Mouse (Mus musculus) liver, postnatal 0 days (tissue): ENCODE measurements around the gene Tex2. TPM values are rescaled to one million over a fixed set of nuclear protein-coding genes. Genes with fewer than 3 reads are reported as not detected.
"Not testable (repeated sequence)": the region's sequence is repeated elsewhere in the genome, so short reads cannot be mapped to it uniquely, and the experiment has no call there.

Experiments
- ATAC-seq: fragments of 200-750 bp; cut with Nextera tagmentation; 2 replicates; pipeline ENCODE4 v1.8.0; 2017; ENCODE audit warnings: mild to moderate bottlenecking, moderate library complexity
- DNase-seq: peaks from one replicate; pipeline ENCODE4 v3.0.0-alpha.2; 2016
- H3K27ac ChIP-seq: fragments of 300-500 bp; sonication (generic); 2 replicates; pipeline ENCODE4 v1.5.1; 2014; ENCODE audit warnings: antibody characterized with exemption, moderate library complexity, mild to moderate bottlenecking, low read depth
- H3K27me3 ChIP-seq: fragments of 300-500 bp; sonication (generic); 2 replicates; pipeline ENCODE4 v1.6.1; 2014; ENCODE audit warnings: low read length, control low read depth, mixed read lengths; ENCODE audit not compliant: insufficient read depth
- H3K36me3 ChIP-seq: fragments of 300-500 bp; sonication (generic); replicated peaks from 2 replicates; pipeline ENCODE4 v1.6.1; 2014; ENCODE audit warnings: mild to moderate bottlenecking, control low read depth, low read length, moderate library complexity, mixed read lengths; ENCODE audit not compliant: insufficient read depth
- H3K4me1 ChIP-seq: fragments of 300-500 bp; sonication (generic); 2 replicates; pipeline ENCODE4 v1.6.1; 2014; ENCODE audit warnings: antibody characterized with exemption, mild to moderate bottlenecking, control low read depth; ENCODE audit not compliant: insufficient read depth
- H3K4me2 ChIP-seq: fragments of 300-500 bp; sonication (generic); 2 replicates; pipeline ENCODE4 v1.6.1; 2014; ENCODE audit warnings: low read depth, mild to moderate bottlenecking, low read length, moderate library complexity, mixed read lengths
- H3K4me3 ChIP-seq: fragments of 300-500 bp; sonication (generic); 2 replicates; pipeline ENCODE4 v1.5.1; 2014; ENCODE audit warnings: low read depth, low read length
- H3K9ac ChIP-seq: fragments of 300-500 bp; sonication (generic); replicated peaks from 2 replicates; pipeline ENCODE4 v1.6.1; 2014; ENCODE audit warnings: mild to moderate bottlenecking, moderate library complexity
- H3K9me3 ChIP-seq: fragments of 300-500 bp; sonication (generic); 2 replicates; pipeline ENCODE4 v1.6.1; 2016; ENCODE audit warnings: mild to moderate bottlenecking, control low read depth, low read length, mixed read lengths
- CTCF ChIP-seq: sonication (generic); IDR thresholded peaks from 2 replicates; pipeline ENCODE4 v1.5.1; 2016; ENCODE audit warnings: antibody characterized with exemption, low read depth
- EP300 ChIP-seq: IDR thresholded peaks from 2 replicates; pipeline ENCODE4 v1.6.1; 2016; ENCODE audit warnings: antibody characterized with exemption, low read depth, mild to moderate bottlenecking
- WGBS: fragments of 180-500 bp; shearing (Covaris S2); extraction: QIAGEN DNeasy Blood & Tissue Kit; methylation state at CpG from one replicate; pipeline ENCODE4 v1.1.7; 2014; ENCODE audit not compliant: insufficient replicate concordance; 5-methylcytosine and 5-hydroxymethylcytosine counted together
- polyA plus RNA-seq: library from polyadenylated mRNA; unstranded; fragments of >200 nt; fragmentation: Nextera tagmentation; extraction: Ambion mirVana; gene quantifications from 2 replicates; pipeline ENCODE4 v1.2.1, GENCODE M21; 2015

The Tex2 gene
- polyA plus RNA-seq, result 9.9 and 11.3 TPM in 2 replicates

DNA sequence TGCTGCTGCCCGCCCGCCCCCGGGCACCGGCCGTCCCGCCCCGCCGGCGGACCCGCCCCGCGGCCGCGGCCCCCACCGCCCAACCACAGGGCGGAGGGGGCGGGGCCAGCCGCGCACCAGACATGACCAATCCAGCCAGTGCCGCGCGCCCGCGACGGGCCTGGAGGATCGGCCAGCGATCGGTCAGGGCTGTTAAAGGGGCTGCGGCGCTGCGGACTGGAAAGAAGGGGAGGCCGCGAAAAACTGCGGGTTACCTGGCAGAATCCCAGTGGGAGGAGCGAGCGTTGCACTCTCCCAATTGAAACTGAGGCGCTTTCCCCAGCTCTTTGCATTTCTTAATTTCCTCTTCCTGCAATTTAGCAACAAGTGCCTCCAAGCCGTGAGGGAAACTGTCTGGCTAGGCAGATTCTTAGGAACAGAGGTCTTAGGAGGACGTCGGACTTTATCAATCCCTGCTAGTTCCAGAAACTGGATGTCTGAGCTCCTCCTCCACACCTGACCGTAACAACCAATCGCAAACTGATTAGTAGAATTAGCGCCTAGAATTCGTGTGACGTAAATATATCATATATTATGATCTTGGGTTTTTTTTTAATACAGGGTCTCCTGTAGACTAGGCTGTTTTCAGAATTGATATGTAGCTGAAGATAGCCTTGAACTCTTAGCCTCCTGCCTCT, at the start of gene Tex2:
Gene Tex2 (minus strand): TSS at position 463 of the 677 bp plus-strand sequence.
- Histone ChIP-seq H3K27me3 (no peaks in the 10 kb centered on the region), H3K36me3 (no peaks in the 10 kb centered on the region), H3K27ac (peak within 1 kb of the TSS; percentile 96), H3K9ac (peak within 1 kb of the TSS; percentile 88), H3K9me3 (no peaks in the 10 kb centered on the region), H3K4me3 (peak within 1 kb of the TSS; percentile 92), H3K4me1 (peaks cover 29% of the 10 kb centered on the region), H3K4me2 (peak within 1 kb of the TSS; percentile 73)
- DNase-seq (peak; percentile 97), ATAC-seq (peak; percentile 93)
- no peak for TF ChIP-seq CTCF
- peak; percentile 45; the same call in 1 of the 2 replicates for TF ChIP-seq EP300
- WGBS, result 5% methylated on average over 43 of the region's 45 CpGs

DNA sequence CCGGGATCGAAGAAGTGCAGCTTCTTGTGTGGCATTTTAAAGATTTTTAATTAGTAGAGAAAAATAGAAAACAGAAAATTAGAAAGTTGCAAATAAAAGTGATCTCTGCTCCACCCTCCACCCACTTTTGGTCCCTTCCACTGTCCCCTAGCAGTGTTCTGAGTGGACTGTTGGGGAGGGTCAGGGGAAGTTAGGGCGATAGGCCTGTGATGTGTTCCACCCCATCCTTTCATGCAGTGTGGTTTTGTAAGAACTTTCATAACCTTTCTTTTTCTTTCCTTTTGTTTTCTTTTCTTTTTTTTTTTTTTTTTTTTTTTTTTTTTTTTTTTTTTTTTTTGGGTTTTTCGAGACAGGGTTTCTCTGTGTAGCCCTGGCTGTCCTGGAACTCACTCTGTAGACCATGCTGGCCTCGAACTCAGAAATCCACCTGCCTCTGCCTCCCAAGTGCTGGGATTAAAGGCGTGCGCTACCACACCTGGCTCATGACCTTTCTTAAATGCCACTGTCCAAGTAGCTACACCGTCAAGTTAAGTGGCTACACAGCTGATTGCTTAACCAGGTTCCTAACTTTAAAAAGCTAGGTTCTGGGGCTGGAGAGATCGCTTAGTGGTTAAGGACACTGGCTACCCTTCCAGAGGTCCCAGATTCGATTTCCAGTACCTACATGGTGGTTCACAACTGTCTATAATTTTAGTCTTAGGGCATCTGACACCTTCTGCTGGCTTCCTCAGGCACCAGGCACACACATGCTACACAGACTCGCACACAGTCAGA, 49.6 kb upstream of the Tex2 start:
- Histone ChIP-seq H3K4me3 (no peak overlapping the region), H3K4me1 (peaks cover 21% of the 10 kb centered on the region), H3K36me3 (peaks cover 4% of the 10 kb centered on the region; the same call in 1 of the 2 replicates), H3K27me3 (no peaks in the 10 kb centered on the region), H3K4me2 (no peak overlapping the region), H3K9me3 (no peaks in the 10 kb centered on the region), H3K27ac (0 out of 2 replicates have a peak overlapping the region, but pooled peaks have one; percentile 7), H3K9ac (no peak overlapping the region)
- ATAC-seq (no peak), DNase-seq (no peak)
- 76% methylated on average over 9 of the region's 11 CpGs for WGBS
- TF ChIP-seq CTCF (no peak), EP300 (no peak)

DNA sequence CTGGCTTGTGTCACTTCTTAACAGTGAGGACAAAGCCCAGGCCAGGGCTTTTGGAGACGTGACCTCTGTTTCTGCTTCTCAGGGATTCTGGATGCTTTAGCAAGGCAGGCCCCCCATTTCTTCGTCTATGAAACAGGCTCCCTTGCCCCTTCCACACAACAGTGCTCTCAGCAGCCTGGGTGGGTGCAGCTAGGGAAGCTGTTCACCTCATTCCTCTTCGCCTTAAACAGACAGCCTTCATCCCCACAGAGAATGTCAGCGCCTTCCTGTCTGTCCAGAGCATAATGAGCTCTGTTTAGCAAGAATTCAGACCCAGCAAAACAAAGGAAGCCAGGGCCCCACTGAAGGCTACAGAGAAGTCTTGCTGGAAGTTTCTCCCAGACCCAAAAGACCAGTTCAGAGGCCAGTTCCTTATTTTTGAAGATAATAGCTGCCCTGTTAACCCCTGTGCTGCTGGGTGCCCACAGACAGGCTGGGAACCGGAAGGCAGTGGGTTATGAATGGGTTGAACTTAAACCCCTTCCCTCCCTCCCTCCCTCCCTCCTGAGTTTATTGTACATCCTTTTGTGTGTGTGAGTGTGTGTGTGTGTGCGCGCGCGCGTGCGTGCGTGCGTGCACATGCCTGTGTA, 47.3 kb upstream of the Tex2 start:
- ATAC-seq, result peak; percentile 67
- Histone ChIP-seq H3K36me3 (peaks cover 4% of the 10 kb centered on the region; the same call in 1 of the 2 replicates), H3K4me3 (no peak overlapping the region), H3K4me2 (no peak overlapping the region), H3K9ac (no peak overlapping the region), H3K9me3 (no peaks in the 10 kb centered on the region), H3K27me3 (no peaks in the 10 kb centered on the region), H3K4me1 (peaks cover 19% of the 10 kb centered on the region), H3K27ac (peak overlapping the region; percentile 80)
- peak; percentile 38 for DNase-seq
- 34% methylated on average over 13 of the region's 13 CpGs for WGBS
- TF ChIP-seq CTCF (no peak), EP300 (peak; percentile 60; the same call in 1 of the 2 replicates)

DNA sequence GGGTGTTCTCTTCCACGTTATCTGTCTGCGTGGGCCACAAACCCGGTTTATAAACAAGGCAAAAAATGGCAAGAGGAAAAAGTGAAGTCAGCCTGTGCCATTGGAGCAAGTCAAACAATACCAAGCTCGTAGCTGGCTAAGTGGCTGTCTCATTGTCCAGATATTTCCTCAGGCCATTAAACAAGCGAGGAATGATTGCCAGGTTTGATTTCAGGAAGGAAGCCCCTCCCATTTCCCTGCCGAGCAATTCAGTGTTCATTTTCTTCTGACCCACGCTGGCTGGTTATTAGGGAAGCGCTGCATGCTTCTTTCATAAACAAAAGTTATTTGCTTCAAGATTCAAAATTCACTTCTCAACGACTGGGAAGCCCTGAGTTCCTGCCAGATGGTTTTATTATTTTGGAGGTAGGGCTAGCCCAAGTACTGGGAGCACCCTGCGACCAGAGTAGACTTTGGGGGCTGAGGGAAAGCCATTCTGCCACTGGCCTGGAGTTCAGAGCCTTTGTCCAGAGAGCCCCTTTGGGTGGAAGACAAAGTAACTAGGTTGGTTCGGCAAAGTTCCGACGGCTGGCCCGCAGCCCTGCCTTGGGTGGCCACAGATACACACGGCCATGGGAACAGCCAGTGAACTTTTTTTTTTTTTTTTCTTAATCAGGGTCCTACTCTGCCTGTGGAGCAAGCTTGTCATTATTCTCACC, 46.5 kb upstream of the Tex2 start:
- Histone ChIP-seq H3K4me3 (no peak overlapping the region), H3K4me2 (no peak overlapping the region), H3K4me1 (peaks cover 19% of the 10 kb centered on the region), H3K27ac (peak overlapping the region; percentile 80), H3K9me3 (no peaks in the 10 kb centered on the region), H3K36me3 (peaks cover 4% of the 10 kb centered on the region; the same call in 1 of the 2 replicates), H3K27me3 (no peaks in the 10 kb centered on the region), H3K9ac (no peak overlapping the region)
- ATAC-seq, result peak; percentile 16
- DNase-seq, result no peak
- WGBS, result 33% methylated on average over 15 of the region's 15 CpGs
- TF ChIP-seq CTCF, result no peak
- peak; percentile 60 for TF ChIP-seq EP300

DNA sequence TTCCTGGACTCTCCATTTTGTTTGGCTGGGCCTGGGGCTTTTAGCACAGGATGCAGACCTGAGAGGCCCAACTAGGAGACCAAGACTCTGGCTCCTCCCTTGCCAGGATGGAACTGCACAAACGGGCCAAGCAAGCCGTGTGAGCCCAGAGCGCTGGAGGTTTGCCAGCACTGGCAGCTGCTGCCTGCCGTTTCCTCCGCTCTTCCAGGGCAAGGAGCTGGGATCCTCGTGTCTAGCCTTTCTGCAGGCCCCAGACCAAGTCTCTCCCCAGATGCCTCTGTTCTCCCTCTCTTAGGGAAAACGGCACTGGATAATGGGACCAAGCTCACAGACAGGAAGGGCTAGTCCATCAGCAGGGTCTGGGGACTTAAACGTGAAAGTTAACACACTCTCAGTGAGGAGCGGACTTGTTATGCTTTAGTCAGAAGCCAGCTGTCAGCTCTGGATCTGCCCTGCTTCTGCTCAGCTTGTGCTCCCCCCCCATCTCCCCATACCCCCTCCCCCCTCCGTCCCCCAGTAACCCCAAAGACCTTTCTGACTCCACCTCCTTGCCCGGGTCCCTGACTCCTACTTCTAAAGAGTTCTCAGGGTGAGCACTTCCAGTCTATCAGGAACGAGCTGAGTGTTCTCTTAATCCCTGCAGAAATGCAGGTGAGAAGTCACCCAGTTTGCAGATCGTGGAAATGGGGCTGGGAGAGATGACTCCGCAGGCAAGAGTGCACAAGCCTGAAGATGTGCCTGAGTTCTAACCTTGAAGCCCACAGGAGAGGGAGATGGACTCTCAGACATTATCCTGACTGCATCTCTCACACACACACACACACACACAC, 45.0 kb upstream of the Tex2 start:
- Histone ChIP-seq H3K4me1 (peaks cover 19% of the 10 kb centered on the region), H3K27me3 (no peaks in the 10 kb centered on the region), H3K9me3 (no peaks in the 10 kb centered on the region), H3K4me2 (no peak overlapping the region), H3K4me3 (no peak overlapping the region), H3K9ac (no peak overlapping the region), H3K36me3 (peaks cover 4% of the 10 kb centered on the region; the same call in 1 of the 2 replicates), H3K27ac (peak overlapping the region; percentile 62)
- ATAC-seq, result no peak
- TF ChIP-seq EP300, result no peak
- no peak for TF ChIP-seq CTCF
- peak; percentile 42 for DNase-seq
- WGBS, result 38% methylated on average over 14 of the region's 14 CpGs

DNA sequence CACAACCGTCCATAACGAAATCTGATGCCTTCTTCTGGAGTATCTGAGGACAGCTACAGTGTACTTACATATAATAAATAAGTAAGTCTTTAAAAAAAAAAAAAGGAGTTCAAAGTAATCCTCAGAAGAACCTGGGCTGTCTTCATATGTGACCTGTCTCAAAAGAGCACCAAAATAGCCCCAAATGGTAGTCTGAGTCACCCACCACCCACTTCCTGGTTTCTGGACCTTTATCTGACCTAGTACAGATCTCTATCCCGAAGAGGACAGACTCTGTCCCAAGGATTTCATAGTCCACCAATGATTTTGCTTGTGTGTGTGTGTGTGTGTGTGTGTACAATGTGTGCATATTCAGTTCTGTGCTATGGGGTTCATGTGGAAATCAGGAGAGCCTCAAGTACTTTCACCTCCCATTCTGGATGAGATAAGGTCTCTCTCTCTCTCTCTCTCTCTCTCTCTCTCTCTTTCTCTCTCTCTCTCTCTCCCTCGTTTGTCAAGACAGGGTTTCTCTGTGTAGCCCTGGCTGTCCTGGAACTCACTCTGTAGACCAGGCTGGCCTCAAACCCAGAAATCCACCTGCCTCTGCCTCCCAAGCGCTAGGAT, 43.8 kb upstream of the Tex2 start:
- not testable (repeated sequence) for H3K9me3 ChIP-seq, H3K36me3 ChIP-seq, H3K9ac ChIP-seq, H3K27me3 ChIP-seq, H3K4me3 ChIP-seq, DNase-seq, ATAC-seq, H3K4me2 ChIP-seq, H3K27ac ChIP-seq
- peaks cover 19% of the 10 kb centered on the region for H3K4me1 ChIP-seq
- 64% methylated on average over 5 of the region's 5 CpGs for WGBS
